Mouse (Mus musculus): ENCODE data around the gene Bicdl2. TPM values are rescaled to one million over a fixed set of nuclear protein-coding genes. Genes with fewer than 3 reads are reported as not detected.

Gene Bicdl2
- polyA plus RNA-seq, 1 experiment from 2014 or later = 2.2 TPM

GRCm38 (mm10) chr17:23675564-23676281 is 15.4 kb downstream of the Bicdl2 start:
- no peaks in the 10 kb centered on the region for H3K9me3 ChIP-seq
- H3K4me2 ChIP-seq (replicated peaks) = peak overlapping the region; percentile 95
- ATAC-seq (ENCODE audit: low FRiP score, low read depth) = no peak
- H3K36me3 ChIP-seq = no peaks in the 10 kb centered on the region
- H3K4me1 ChIP-seq = peaks cover 48% of the 10 kb centered on the region
- WGBS = 10% methylated on average over 15 of the region's 15 CpGs
- H3K4me3 ChIP-seq = peak overlapping the region; percentile 65
- peaks cover 50% of the 10 kb centered on the region for H3K27me3 ChIP-seq
- H3K9ac ChIP-seq = peak overlapping the region; percentile 67
- no peak overlapping the region for H3K27ac ChIP-seq

- no peak for ATAC-seq (ENCODE audit: low FRiP score, low read depth)
- H3K9ac ChIP-seq = peak overlapping the region; percentile 67
- WGBS = 1% methylated on average over 37 of the region's 37 CpGs
Measured at GRCm38 (mm10) chr17:23676473-23677031, 16.2 kb downstream of the Bicdl2 start.

GRCm38 (mm10) chr17:23677236-23677679 is 17.0 kb downstream of the Bicdl2 start, which contains the start of gene Tnfrsf12a:
Gene Tnfrsf12a, minus strand, starts transcription at chr17:23677468.
- peak within 1 kb of the TSS; percentile 65 for H3K4me3 ChIP-seq
- under 1% methylated on average over 34 of the region's 34 CpGs for WGBS
- peak; percentile 21; the same call in 1 of the 2 replicates for ATAC-seq (ENCODE audit: low FRiP score, low read depth)
- no peak within 1 kb of the TSS; the same call in 1 of the 2 replicates for H3K27ac ChIP-seq
- H3K4me2 ChIP-seq (replicated peaks) = peak within 1 kb of the TSS; percentile 95
- peaks cover 66% of the 10 kb centered on the region for H3K27me3 ChIP-seq
- H3K4me1 ChIP-seq = peaks cover 50% of the 10 kb centered on the region
- no peaks in the 10 kb centered on the region for H3K9me3 ChIP-seq
- no peaks in the 10 kb centered on the region for H3K36me3 ChIP-seq
- H3K9ac ChIP-seq = peak within 1 kb of the TSS; percentile 67

More at GRCm38 (mm10) chr17:23676473-23677031, 16.2 kb downstream of the Bicdl2 start:
- Histone ChIP-seq H3K9me3 (no peaks in the 10 kb centered on the region), H3K27me3 (peaks cover 58% of the 10 kb centered on the region), H3K4me2 (replicated peaks) (peak overlapping the region; percentile 95), H3K4me1 (peaks cover 48% of the 10 kb centered on the region), H3K4me3 (peak overlapping the region; percentile 65), H3K36me3 (no peaks in the 10 kb centered on the region), H3K27ac (no peak overlapping the region)

GRCm38 (mm10) chr17:23679127-23679835 is 19.0 kb downstream of the Bicdl2 start, which contains the start of gene Cldn6:
Gene Cldn6, plus strand, starts transcription at chr17:23679249.
- Histone ChIP-seq H3K9ac (no peak within 1 kb of the TSS; the same call in 1 of the 2 replicates), H3K4me1 (peaks cover 57% of the 10 kb centered on the region), H3K9me3 (no peaks in the 10 kb centered on the region), H3K4me3 (peak within 1 kb of the TSS; percentile 35), H3K4me2 (replicated peaks) (peak within 1 kb of the TSS; percentile 58), H3K36me3 (no peaks in the 10 kb centered on the region), H3K27ac (no peak within 1 kb of the TSS), H3K27me3 (peaks cover 86% of the 10 kb centered on the region)
- WGBS = 2% methylated on average over 38 of the region's 38 CpGs
- no peak for ATAC-seq (ENCODE audit: low FRiP score, low read depth)

GRCm38 (mm10) chr17:23680336-23680735 is 20.0 kb downstream of the Bicdl2 start:
- H3K4me1 ChIP-seq = peaks cover 51% of the 10 kb centered on the region
- WGBS = 72% methylated on average over 9 of the region's 9 CpGs
- H3K9me3 ChIP-seq = no peaks in the 10 kb centered on the region
- H3K9ac ChIP-seq = no peak overlapping the region
- H3K4me2 ChIP-seq (replicated peaks) = peak overlapping the region; percentile 58
- no peaks in the 10 kb centered on the region for H3K36me3 ChIP-seq
- H3K27me3 ChIP-seq = peaks cover 79% of the 10 kb centered on the region
- no peak overlapping the region for H3K27ac ChIP-seq
- ATAC-seq (ENCODE audit: low FRiP score, low read depth) = no peak
- H3K4me3 ChIP-seq = peak overlapping the region; percentile 35; the same call in 1 of the 2 replicates

GRCm38 (mm10) chr17:23681086-23681485 is 20.8 kb downstream of the Bicdl2 start:
- Histone ChIP-seq H3K27ac (no peak overlapping the region), H3K9ac (no peak overlapping the region), H3K9me3 (no peaks in the 10 kb centered on the region), H3K4me3 (no peak overlapping the region), H3K36me3 (no peaks in the 10 kb centered on the region), H3K4me1 (peaks cover 44% of the 10 kb centered on the region), H3K27me3 (peaks cover 71% of the 10 kb centered on the region), H3K4me2 (replicated peaks) (no peak overlapping the region)
- ATAC-seq (ENCODE audit: low FRiP score, low read depth) = no peak
- WGBS = 65% methylated on average over 10 of the region's 10 CpGs

GRCm38 (mm10) chr17:23682092-23682491 is 21.8 kb downstream of the Bicdl2 start:
- ATAC-seq (ENCODE audit: low FRiP score, low read depth) = no peak
- H3K36me3 ChIP-seq = no peaks in the 10 kb centered on the region
- H3K4me1 ChIP-seq = peaks cover 36% of the 10 kb centered on the region
- H3K4me3 ChIP-seq = no peak overlapping the region
- H3K9me3 ChIP-seq = no peaks in the 10 kb centered on the region
- no peak overlapping the region for H3K27ac ChIP-seq
- H3K9ac ChIP-seq = no peak overlapping the region
- WGBS = 62% methylated on average over 4 of the region's 4 CpGs
- H3K4me2 ChIP-seq (replicated peaks) = 0 out of 2 replicates have a peak overlapping the region, but pooled peaks have one; percentile 51
- peaks cover 64% of the 10 kb centered on the region for H3K27me3 ChIP-seq

GRCm38 (mm10) chr17:23682530-23682929 is 22.2 kb downstream of the Bicdl2 start:
- Histone ChIP-seq H3K4me2 (replicated peaks) (peak overlapping the region; percentile 51), H3K27me3 (peaks cover 64% of the 10 kb centered on the region), H3K27ac (no peak overlapping the region), H3K4me3 (peak overlapping the region; percentile 28; the same call in 1 of the 2 replicates), H3K9me3 (no peaks in the 10 kb centered on the region), H3K4me1 (peaks cover 34% of the 10 kb centered on the region), H3K9ac (no peak overlapping the region), H3K36me3 (no peaks in the 10 kb centered on the region)
- 65% methylated on average over 3 of the region's 3 CpGs for WGBS
- no peak for ATAC-seq (ENCODE audit: low FRiP score, low read depth)

- peak overlapping the region; percentile 28 for H3K4me3 ChIP-seq
- WGBS = 12% methylated on average over 15 of the region's 15 CpGs
- ATAC-seq (ENCODE audit: low FRiP score, low read depth) = 0 out of 2 replicates have a peak, but pooled peaks have one; percentile 4
- H3K27me3 ChIP-seq = peaks cover 63% of the 10 kb centered on the region
- peak overlapping the region; percentile 48; the same call in 1 of the 2 replicates for H3K9ac ChIP-seq
- H3K36me3 ChIP-seq = no peaks in the 10 kb centered on the region
- H3K9me3 ChIP-seq = no peaks in the 10 kb centered on the region
- H3K4me2 ChIP-seq (replicated peaks) = peak overlapping the region; percentile 51
- no peak overlapping the region for H3K27ac ChIP-seq
- peaks cover 31% of the 10 kb centered on the region for H3K4me1 ChIP-seq
Measured at GRCm38 (mm10) chr17:23683226-23683625, 22.9 kb downstream of the Bicdl2 start.

- Histone ChIP-seq H3K27ac (0 out of 2 replicates have a peak within 1 kb of the TSS, but pooled peaks have one; percentile 39), H3K9ac (peak within 1 kb of the TSS; percentile 48), H3K27me3 (peaks cover 54% of the 10 kb centered on the region), H3K36me3 (no peaks in the 10 kb centered on the region), H3K4me2 (replicated peaks) (peak within 1 kb of the TSS; percentile 51), H3K4me1 (peaks cover 30% of the 10 kb centered on the region), H3K9me3 (no peaks in the 10 kb centered on the region), H3K4me3 (peak within 1 kb of the TSS; percentile 28)
- 11% methylated on average over 15 of the region's 15 CpGs for WGBS
- peak; percentile 72 for ATAC-seq (ENCODE audit: low FRiP score, low read depth)
Measured at GRCm38 (mm10) chr17:23683856-23684672, 23.8 kb downstream of the Bicdl2 start, which contains the start of gene Cldn9. Gene Cldn9, minus strand, starts transcription at chr17:23684026.

GRCm38 (mm10) chr17:23694491-23694890 is 34.2 kb downstream of the Bicdl2 start:
- peaks cover 18% of the 10 kb centered on the region for H3K4me1 ChIP-seq
- no peak overlapping the region for H3K4me3 ChIP-seq
- WGBS = 67% methylated on average over 1 of the region's 1 CpGs
- no peak for ATAC-seq (ENCODE audit: low FRiP score, low read depth)
- H3K27me3 ChIP-seq = peaks cover 25% of the 10 kb centered on the region
- no peak overlapping the region for H3K4me2 ChIP-seq (replicated peaks)
- no peak overlapping the region for H3K27ac ChIP-seq
- H3K36me3 ChIP-seq = no peaks in the 10 kb centered on the region
- no peaks in the 10 kb centered on the region for H3K9me3 ChIP-seq
- H3K9ac ChIP-seq = no peak overlapping the region
